Mouse (Mus musculus): ENCODE data around the gene 4933427I04Rik.

- TF ChIP-seq CTCF (IDR thresholded peaks at IDR 0.05): no peak
- no peak for TF ChIP-seq POLR2A (IDR thresholded peaks at IDR 0.05; ENCODE audit: insufficient read depth, low read depth, low read length)
These were observed 34.2 kb downstream of the 4933427I04Rik start for GRCm38 (mm10) chr4:123893726-123894125.
